Mouse (Mus musculus) spleen, postnatal 36 days (tissue): ENCODE measurements around the gene Hoxa3.

ENCODE experiments used
- DNase-seq, 2 experiments: peaks; one replicate each; pipeline ENCODE4 v3.0.0; 2022; ENCODE audit warnings: low spot score in 2 of 2, mixed read lengths in 1 of 2

Gene Hoxa3

GRCm38 (mm10) chr6:52155471-52155870, 57.7 kb downstream of the Hoxa3 start:
- no peak for DNase-seq

GRCm38 (mm10) chr6:52154044-52154443, 59.1 kb downstream of the Hoxa3 start:
- DNase-seq, result no peak

DNA sequence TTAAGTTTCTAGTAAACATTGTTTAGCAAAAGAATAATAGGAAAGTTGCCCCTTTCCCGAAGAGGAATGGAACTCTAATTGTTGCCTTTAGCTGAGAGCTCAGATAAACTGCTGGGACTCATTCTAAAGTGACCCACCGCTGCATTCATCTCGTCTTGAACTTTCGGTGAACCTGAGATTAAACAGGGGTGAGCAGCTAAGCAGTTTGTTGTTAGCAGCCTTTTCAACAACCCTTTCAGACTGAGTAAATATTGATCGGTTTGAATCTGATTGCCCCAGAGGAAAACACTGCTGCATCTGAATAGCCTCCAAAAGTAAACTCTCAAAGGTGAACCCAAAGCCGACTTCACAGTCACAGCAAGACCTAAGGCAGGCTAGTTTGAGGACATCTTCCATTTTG, 59.9 kb downstream of the Hoxa3 start:
- no peak for DNase-seq

- no peak for DNase-seq
These were observed 60.6 kb downstream of the Hoxa3 start for GRCm38 (mm10) chr6:52152226-52153193.

- DNase-seq, result no peak
These were observed 61.6 kb downstream of the Hoxa3 start for GRCm38 (mm10) chr6:52151571-52151970.

GRCm38 (mm10) chr6:52150401-52150966, 62.7 kb downstream of the Hoxa3 start:
- DNase-seq, result no peak

DNA sequence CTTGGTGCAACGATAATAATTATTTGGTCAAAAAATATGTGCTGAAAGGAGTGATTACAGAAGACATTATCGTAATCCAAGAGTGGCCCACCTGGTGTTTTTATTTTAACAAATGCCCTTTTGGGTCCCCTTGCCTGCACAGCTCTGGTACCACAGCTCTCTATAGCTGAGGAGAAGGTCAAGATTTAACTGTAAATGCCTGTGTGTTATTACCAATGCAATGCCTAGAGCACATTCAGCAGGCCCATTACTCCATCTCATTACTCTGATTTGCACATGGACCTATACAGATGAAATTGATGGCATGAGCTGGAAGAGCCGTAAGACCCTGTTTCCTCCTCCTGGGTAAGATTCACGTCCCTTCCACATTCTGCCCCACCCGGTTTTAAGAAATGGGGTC, 74.0 kb downstream of the Hoxa3 start:
- no peak for DNase-seq

- no peak for DNase-seq
These were observed 74.6 kb downstream of the Hoxa3 start for GRCm38 (mm10) chr6:52138576-52138975.

GRCm38 (mm10) chr6:52137841-52138535, 75.1 kb downstream of the Hoxa3 start:
- no peak for DNase-seq

DNA sequence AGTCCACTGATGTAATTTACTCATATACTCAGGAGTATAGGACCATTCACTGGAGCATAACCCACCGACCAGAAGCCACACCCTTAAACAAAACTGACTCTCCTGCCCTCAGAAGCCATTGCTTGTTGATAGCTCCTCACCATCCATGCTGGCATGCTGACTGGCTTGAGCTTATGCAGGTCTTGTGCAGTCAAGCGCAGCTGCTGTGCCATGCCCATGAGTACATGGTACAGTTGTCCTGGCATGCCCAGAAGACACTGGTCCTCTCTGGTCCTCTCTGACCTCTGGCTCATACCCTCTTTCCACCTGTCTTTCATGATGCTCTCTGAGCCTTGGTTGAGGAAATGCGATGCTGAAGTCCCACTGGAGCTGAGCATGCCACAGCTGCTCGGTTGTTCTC, 89.5 kb downstream of the Hoxa3 start:
- DNase-seq, result no peak

GRCm38 (mm10) chr6:52121173-52121572, 92.0 kb downstream of the Hoxa3 start:
- no peak for DNase-seq
